Mouse (Mus musculus): Measurements from ENCODE around the gene Acvrl1. TPM values are rescaled to one million over a fixed set of nuclear protein-coding genes. Genes with fewer than 3 reads are reported as not detected.

Gene Acvrl1
- polyA plus RNA-seq (2014; fragmentation: Illumina TruSeq; extraction: RNeasy Lipid Tissue Mini Kit (QIAGEN cat#74804)): 1.4 TPM

GRCm38 (mm10) chr15:101128181-101129089, at the start of gene Acvrl1:
TSS of gene Acvrl1 (plus strand) at chr15:101128522.

GRCm38 (mm10) chr15:101115511-101116110, 12.7 kb upstream of the Acvrl1 start, which contains the start of gene Ankrd33:
TSS of gene Ankrd33 (plus strand) at chr15:101115755.

GRCm38 (mm10) chr15:101173421-101174211, 45.3 kb downstream of the Acvrl1 start, which contains the start of gene Acvr1b:
TSS of gene Acvr1b (plus strand) at chr15:101174067.

Other genes starting within 250 kb of the Acvrl1 start
- not detected for gene Gm47841, start 81.1 kb upstream of the Acvrl1 start, polyA plus RNA-seq (2014; fragmentation: Illumina TruSeq; extraction: RNeasy Lipid Tissue Mini Kit (QIAGEN cat#74804))
- 1.1 TPM for gene Fignl2, start 50.0 kb upstream of the Acvrl1 start, polyA plus RNA-seq (2014; fragmentation: Illumina TruSeq; extraction: RNeasy Lipid Tissue Mini Kit (QIAGEN cat#74804))
- gene Ankrd33, start 12.8 kb upstream of the Acvrl1 start, polyA plus RNA-seq (2014; fragmentation: Illumina TruSeq; extraction: RNeasy Lipid Tissue Mini Kit (QIAGEN cat#74804)): not detected
- gene Acvr1b, start 45.5 kb downstream of the Acvrl1 start, polyA plus RNA-seq (2014; fragmentation: Illumina TruSeq; extraction: RNeasy Lipid Tissue Mini Kit (QIAGEN cat#74804)): 8.6 TPM
- gene Grasp, start 95.7 kb downstream of the Acvrl1 start, polyA plus RNA-seq (2014; fragmentation: Illumina TruSeq; extraction: RNeasy Lipid Tissue Mini Kit (QIAGEN cat#74804)): 0.60 TPM
- gene Nr4a1, start 125.7 kb downstream of the Acvrl1 start, polyA plus RNA-seq (2014; fragmentation: Illumina TruSeq; extraction: RNeasy Lipid Tissue Mini Kit (QIAGEN cat#74804)): 2.3 TPM
- gene Atg101, start 155.8 kb downstream of the Acvrl1 start, polyA plus RNA-seq (2014; fragmentation: Illumina TruSeq; extraction: RNeasy Lipid Tissue Mini Kit (QIAGEN cat#74804)): not detected
- 1.1 TPM for gene 6030408B16Rik, start 164.7 kb downstream of the Acvrl1 start, polyA plus RNA-seq (2014; fragmentation: Illumina TruSeq; extraction: RNeasy Lipid Tissue Mini Kit (QIAGEN cat#74804))
- 0.31 TPM for gene Krt80, start 241.6 kb downstream of the Acvrl1 start, polyA plus RNA-seq (2014; fragmentation: Illumina TruSeq; extraction: RNeasy Lipid Tissue Mini Kit (QIAGEN cat#74804))

Data from ovary, adult 10 weeks (tissue).